Mouse (Mus musculus) neural tube, embryonic 11.5 days (tissue): ENCODE measurements around the gene Hibadh. TPM values are rescaled to one million over a fixed set of nuclear protein-coding genes. Genes with fewer than 3 reads are reported as not detected.
A peak's percentile ranks its signal among the peaks of the same experiment; 100 is the strongest.

Experiments
- ATAC-seq: fragments of 200-750 bp; cut with Nextera tagmentation; 2 replicates; pipeline ENCODE4 v1.8.0; 2017; ENCODE audit warnings: moderate number of reproducible peaks, mild to moderate bottlenecking, moderate TSS enrichment, moderate library complexity; ENCODE audit not compliant: insufficient read depth, low FRiP score, low TSS enrichment
- DNase-seq: peaks from one replicate; pipeline ENCODE4 v3.0.0-alpha.2; 2015; ENCODE audit warnings: low spot score
- H3K27ac ChIP-seq: fragments of 300-500 bp; sonication (generic); 2 replicates; pipeline ENCODE4 v1.5.1; 2014; ENCODE audit warnings: low read depth, mild to moderate bottlenecking, low read length
- H3K27me3 ChIP-seq: fragments of 300-500 bp; sonication (generic); 2 replicates; pipeline ENCODE4 v1.6.1; 2014; ENCODE audit warnings: mild to moderate bottlenecking, low read length, mixed read lengths; ENCODE audit not compliant: control insufficient read depth, insufficient read depth
- H3K36me3 ChIP-seq: fragments of 300-500 bp; sonication (generic); 2 replicates; pipeline ENCODE4 v1.6.1; 2014; ENCODE audit warnings: mild to moderate bottlenecking, low read length, moderate library complexity, mixed read lengths; ENCODE audit not compliant: control insufficient read depth, insufficient read depth
- H3K4me1 ChIP-seq: fragments of 300-500 bp; sonication (generic); 2 replicates; pipeline ENCODE4 v1.6.1; 2014; ENCODE audit warnings: low read length, mixed read lengths; ENCODE audit not compliant: control insufficient read depth, insufficient read depth
- H3K4me2 ChIP-seq: fragments of 300-500 bp; sonication (generic); 2 replicates; pipeline ENCODE4 v1.6.1; 2014; ENCODE audit warnings: low read depth, mild to moderate bottlenecking, moderate library complexity
- H3K4me3 ChIP-seq: fragments of 300-500 bp; sonication (generic); 2 replicates; pipeline ENCODE4 v1.5.1; 2014; ENCODE audit warnings: low read depth, low read length
- H3K9ac ChIP-seq: fragments of 300-500 bp; sonication (generic); 2 replicates; pipeline ENCODE4 v1.6.1; 2014; ENCODE audit warnings: mild to moderate bottlenecking, low read length
- H3K9me3 ChIP-seq: fragments of 300-500 bp; sonication (generic); 2 replicates; pipeline ENCODE4 v1.6.1; 2016; ENCODE audit warnings: low read length; ENCODE audit not compliant: control insufficient read depth
- WGBS: fragments of 180-500 bp; shearing (Covaris S2); extraction: QIAGEN DNeasy Blood & Tissue Kit; methylation state at CpG from one replicate; pipeline ENCODE4 v1.1.7; 2014; 5-methylcytosine and 5-hydroxymethylcytosine counted together
- polyA plus RNA-seq: library from polyadenylated mRNA; unstranded; fragments of >200 nt; fragmentation: Nextera tagmentation; extraction: Ambion mirVana; gene quantifications from 2 replicates; pipeline ENCODE4 v1.2.1, GENCODE M21; 2014

Hibadh gene
- polyA plus RNA-seq, 1 experiment from 2014 or later, result 47.6 TPM

GRCm38 (mm10) chr6:52531366-52532143 is 108.6 kb downstream of the Hibadh start:
- H3K4me2 ChIP-seq, result no peak overlapping the region
- WGBS, result 83% methylated on average over 19 of the region's 19 CpGs
- no peaks in the 10 kb centered on the region for H3K27me3 ChIP-seq
- ATAC-seq (no peak), DNase-seq (no peak)
- H3K4me3 ChIP-seq, result no peak overlapping the region
- no peaks in the 10 kb centered on the region for H3K4me1 ChIP-seq
- H3K9me3 ChIP-seq, result no peaks in the 10 kb centered on the region
- no peak overlapping the region for H3K27ac ChIP-seq
- H3K9ac ChIP-seq, result no peak overlapping the region
- H3K36me3 ChIP-seq, result no peaks in the 10 kb centered on the region

- H3K9ac ChIP-seq, result no peak overlapping the region
- H3K36me3 ChIP-seq, result no peaks in the 10 kb centered on the region
- no peak overlapping the region for H3K4me3 ChIP-seq
- H3K27me3 ChIP-seq, result no peaks in the 10 kb centered on the region
- no peaks in the 10 kb centered on the region for H3K9me3 ChIP-seq
- H3K4me2 ChIP-seq, result no peak overlapping the region
- ATAC-seq, result no peak
- H3K4me1 ChIP-seq, result no peaks in the 10 kb centered on the region
- 88% methylated on average over 10 of the region's 10 CpGs for WGBS
- no peak for DNase-seq
- no peak overlapping the region for H3K27ac ChIP-seq
These were observed 109.3 kb downstream of the Hibadh start for GRCm38 (mm10) chr6:52530861-52531260.

- no peak overlapping the region for H3K4me2 ChIP-seq
- H3K4me1 ChIP-seq, result no peaks in the 10 kb centered on the region
- H3K9me3 ChIP-seq, result no peaks in the 10 kb centered on the region
- 57% methylated on average over 2 of the region's 2 CpGs for whole genome bisulfite sequencing
- no peaks in the 10 kb centered on the region for H3K36me3 ChIP-seq
- H3K9ac ChIP-seq, result no peak overlapping the region
- DNase-seq, result no peak
- no peaks in the 10 kb centered on the region for H3K27me3 ChIP-seq
- ATAC-seq, result no peak
- H3K27ac ChIP-seq, result no peak overlapping the region
- H3K4me3 ChIP-seq, result no peak overlapping the region
These were observed 116.0 kb downstream of the Hibadh start for GRCm38 (mm10) chr6:52524226-52524625.

- no peak overlapping the region for H3K4me2 ChIP-seq
- no peaks in the 10 kb centered on the region for H3K27me3 ChIP-seq
- WGBS, result 88% methylated on average over 10 of the region's 10 CpGs
- H3K36me3 ChIP-seq, result no peaks in the 10 kb centered on the region
- no peak for DNase-seq
- H3K4me1 ChIP-seq, result no peaks in the 10 kb centered on the region
- ATAC-seq, result no peak
- H3K9me3 ChIP-seq, result no peaks in the 10 kb centered on the region
- H3K9ac ChIP-seq, result no peak overlapping the region
- no peak overlapping the region for H3K4me3 ChIP-seq
- no peak overlapping the region for H3K27ac ChIP-seq
These were observed 121.5 kb downstream of the Hibadh start for GRCm38 (mm10) chr6:52518704-52519103.

GRCm38 (mm10) chr6:52517272-52517671 is 122.9 kb downstream of the Hibadh start:
- Histone ChIP-seq H3K9me3 (no peaks in the 10 kb centered on the region), H3K4me1 (no peaks in the 10 kb centered on the region; the same call in 1 of the 2 replicates), H3K27ac (no peak overlapping the region), H3K4me2 (no peak overlapping the region), H3K4me3 (no peak overlapping the region), H3K9ac (no peak overlapping the region), H3K36me3 (no peaks in the 10 kb centered on the region), H3K27me3 (no peaks in the 10 kb centered on the region)
- DNase-seq (no peak), ATAC-seq (no peak)
- WGBS, result 79% methylated on average over 5 of the region's 5 CpGs

GRCm38 (mm10) chr6:52513876-52514405 is 126.2 kb downstream of the Hibadh start:
- H3K27me3 ChIP-seq, result no peaks in the 10 kb centered on the region
- DNase-seq, result peak; percentile 16
- H3K27ac ChIP-seq, result no peak overlapping the region
- no peaks in the 10 kb centered on the region for H3K36me3 ChIP-seq
- 1% methylated on average over 4 of the region's 4 CpGs for WGBS
- H3K4me2 ChIP-seq, result peak overlapping the region; percentile 12; the same call in 1 of the 2 replicates
- no peaks in the 10 kb centered on the region for H3K9me3 ChIP-seq
- no peak for ATAC-seq
- no peak overlapping the region for H3K4me3 ChIP-seq
- no peaks in the 10 kb centered on the region; the same call in 1 of the 2 replicates for H3K4me1 ChIP-seq
- no peak overlapping the region for H3K9ac ChIP-seq

GRCm38 (mm10) chr6:52508789-52509188 is 131.4 kb downstream of the Hibadh start:
- ATAC-seq, result no peak
- 81% methylated on average over 3 of the region's 3 CpGs for WGBS

GRCm38 (mm10) chr6:52507946-52508345 is 132.2 kb downstream of the Hibadh start:
- H3K27me3 ChIP-seq, result no peaks in the 10 kb centered on the region
- H3K4me2 ChIP-seq, result no peak overlapping the region
- DNase-seq (no peak), ATAC-seq (no peak)
- H3K9me3 ChIP-seq, result no peaks in the 10 kb centered on the region
- 87% methylated on average over 7 of the region's 7 CpGs for WGBS
- no peak overlapping the region for H3K9ac ChIP-seq
- H3K36me3 ChIP-seq, result no peaks in the 10 kb centered on the region
- H3K4me1 ChIP-seq, result no peaks in the 10 kb centered on the region
- H3K4me3 ChIP-seq, result no peak overlapping the region
- H3K27ac ChIP-seq, result no peak overlapping the region

More at GRCm38 (mm10) chr6:52508789-52509188, 131.4 kb downstream of the Hibadh start:
- no peaks in the 10 kb centered on the region for H3K36me3 ChIP-seq
- H3K9me3 ChIP-seq, result no peaks in the 10 kb centered on the region
- H3K27me3 ChIP-seq, result no peaks in the 10 kb centered on the region
- H3K27ac ChIP-seq, result no peak overlapping the region
- no peak overlapping the region for H3K4me3 ChIP-seq
- H3K4me1 ChIP-seq, result no peaks in the 10 kb centered on the region; the same call in 1 of the 2 replicates
- no peak for DNase-seq
- no peak overlapping the region for H3K9ac ChIP-seq
- H3K4me2 ChIP-seq, result no peak overlapping the region

- Histone ChIP-seq H3K27ac (no peak overlapping the region), H3K9me3 (no peaks in the 10 kb centered on the region), H3K4me1 (no peaks in the 10 kb centered on the region), H3K9ac (no peak overlapping the region), H3K4me3 (no peak overlapping the region), H3K36me3 (no peaks in the 10 kb centered on the region), H3K4me2 (no peak overlapping the region), H3K27me3 (no peaks in the 10 kb centered on the region)
- no peak for DNase-seq
- no peak for ATAC-seq
- 78% methylated on average over 5 of the region's 5 CpGs for WGBS
These were observed 133.0 kb downstream of the Hibadh start for GRCm38 (mm10) chr6:52507171-52507570.
